Mouse (Mus musculus): Measurements from ENCODE around the gene Mad1l1.

GRCm38 (mm10) chr5:140284761-140285160 lies 36.6 kb downstream of the Mad1l1 start:
- TF ChIP-seq CTCF (conservative IDR thresholded peaks at IDR 0.05; ENCODE audit: insufficient read depth, insufficient read length, low read depth, low read length), result no peak
- no peak for TF ChIP-seq POLR2A (IDR thresholded peaks at IDR 0.05; ENCODE audit: low read depth, low read length)

Measured in kidney, adult 2 months (tissue).